Mouse (Mus musculus) brain, embryonic 14.5 days (tissue): ENCODE data around the gene Purb. TPM values are rescaled to one million over a fixed set of nuclear protein-coding genes. Genes with fewer than 3 reads are reported as not detected.

ENCODE experiments used
- DNase-seq: peaks from one replicate; pipeline ENCODE4 v3.0.0-alpha.2; 2011; ENCODE audit warnings: low read depth
- CTCF ChIP-seq: fragments of 200-500 bp; IDR thresholded peaks from 2 replicates; pipeline ENCODE4 v1.5.1; 2012; ENCODE audit warnings: inconsistent platforms, mild to moderate bottlenecking, moderate library complexity, borderline replicate concordance; ENCODE audit not compliant: insufficient read depth, insufficient read length; ENCODE audit errors: extremely low read depth
- POLR2A ChIP-seq: fragments of 200-500 bp; IDR thresholded peaks from 2 replicates; pipeline ENCODE4 v1.6.1; 2012; ENCODE audit warnings: mild to moderate bottlenecking, inconsistent platforms, borderline replicate concordance; ENCODE audit not compliant: poor library complexity, insufficient read depth, insufficient read length, severe bottlenecking; ENCODE audit errors: extremely low read depth
- polyA plus RNA-seq: library from polyadenylated mRNA; depleted of rRNA; stranded (reverse); fragments of >200 nt; gene quantifications from 2 replicates; pipeline ENCODE4 v1.2.3, GENCODE M21; 2012; rRNA removed

Gene Purb
- polyA plus RNA-seq, result 8.8 and 12.8 TPM in 2 replicates

- DNase-seq, result peak; percentile 97
- TF ChIP-seq CTCF (no peak), POLR2A (peak; percentile 89)
Observed at GRCm38 (mm10) chr11:6475867-6476484, at the start of gene Purb. Gene Purb (minus strand): TSS chr11:6475917.

- no peak for TF ChIP-seq POLR2A
- TF ChIP-seq CTCF, result no peak
- peak; percentile 22 for DNase-seq
Observed at GRCm38 (mm10) chr11:6525241-6525640, 49.5 kb upstream of the Purb start.

- TF ChIP-seq POLR2A (no peak), CTCF (no peak)
- DNase-seq, result no peak
Observed at GRCm38 (mm10) chr11:6524880-6525238, 49.1 kb upstream of the Purb start.

GRCm38 (mm10) chr11:6524165-6524879 is 48.6 kb upstream of the Purb start:
- TF ChIP-seq POLR2A (no peak), CTCF (no peak)
- no peak for DNase-seq

- TF ChIP-seq CTCF (no peak), POLR2A (no peak)
- DNase-seq, result no peak
Observed at GRCm38 (mm10) chr11:6523662-6524088, 48.0 kb upstream of the Purb start.

- no peak for DNase-seq
- no peak for TF ChIP-seq POLR2A
- TF ChIP-seq CTCF, result no peak
Observed at GRCm38 (mm10) chr11:6522782-6523525, 47.2 kb upstream of the Purb start.

- no peak for DNase-seq
- TF ChIP-seq POLR2A (no peak), CTCF (no peak)
Observed at GRCm38 (mm10) chr11:6520507-6521173, 44.9 kb upstream of the Purb start, which contains the start of gene Myo1g. Gene Myo1g (minus strand): TSS chr11:6520965.

GRCm38 (mm10) chr11:6519491-6520033 is 43.8 kb upstream of the Purb start:
- TF ChIP-seq CTCF (no peak), POLR2A (no peak)
- no peak for DNase-seq

GRCm38 (mm10) chr11:6514837-6515236 is 39.1 kb upstream of the Purb start:
- TF ChIP-seq CTCF (no peak), POLR2A (no peak)
- peak; percentile 17 for DNase-seq

- TF ChIP-seq CTCF (no peak), POLR2A (no peak)
Observed at GRCm38 (mm10) chr11:6508269-6508876, 32.7 kb upstream of the Purb start.

More at GRCm38 (mm10) chr11:6508269-6508876, 32.7 kb upstream of the Purb start:
- DNase-seq, result no peak
